Mouse (Mus musculus) midbrain, embryonic 15.5 days (tissue): ENCODE results near the gene Ptpn14. TPM values are rescaled to one million over a fixed set of nuclear protein-coding genes. Genes with fewer than 3 reads are reported as not detected.

Experiments
- ATAC-seq: fragments of 200-750 bp; cut with Nextera tagmentation; replicated peaks from 2 replicates; pipeline ENCODE4 v1.8.0; 2017; ENCODE audit warnings: moderate TSS enrichment
- H3K27ac ChIP-seq: fragments of 300-500 bp; sonication (generic); 2 replicates; pipeline ENCODE4 v1.5.1; 2015; ENCODE audit warnings: mild to moderate bottlenecking, inconsistent platforms
- H3K27me3 ChIP-seq: fragments of 300-500 bp; sonication (generic); replicated peaks from 2 replicates; pipeline ENCODE4 v1.6.1; 2015; ENCODE audit warnings: inconsistent platforms
- H3K36me3 ChIP-seq: fragments of 300-500 bp; sonication (generic); replicated peaks from 2 replicates; pipeline ENCODE4 v1.6.1; 2015; ENCODE audit warnings: inconsistent platforms
- H3K4me1 ChIP-seq: fragments of 300-500 bp; sonication (generic); 2 replicates; pipeline ENCODE4 v1.6.1; 2015; ENCODE audit warnings: inconsistent platforms
- H3K4me2 ChIP-seq: fragments of 300-500 bp; sonication (generic); 2 replicates; pipeline ENCODE4 v1.6.1; 2015; ENCODE audit warnings: inconsistent platforms, mild to moderate bottlenecking, moderate library complexity
- H3K4me3 ChIP-seq: fragments of 300-500 bp; sonication (generic); 2 replicates; pipeline ENCODE4 v1.5.1; 2015; ENCODE audit warnings: mild to moderate bottlenecking, inconsistent platforms
- H3K9ac ChIP-seq: fragments of 300-500 bp; sonication (generic); 2 replicates; pipeline ENCODE4 v1.6.1; 2015; ENCODE audit warnings: mild to moderate bottlenecking, inconsistent platforms
- H3K9me3 ChIP-seq: fragments of 300-500 bp; sonication (generic); 2 replicates; pipeline ENCODE4 v1.6.1; 2016; ENCODE audit warnings: inconsistent platforms
- WGBS: fragments of 180-500 bp; shearing (Covaris S2); methylation state at CpG from one replicate; pipeline ENCODE4 v1.1.7; 2015; ENCODE audit warnings: mixed read lengths; 5-methylcytosine and 5-hydroxymethylcytosine counted together
- polyA plus RNA-seq: library from polyadenylated mRNA; unstranded; fragments of >200 nt; fragmentation: Nextera tagmentation; extraction: Ambion mirVana; gene quantifications from 2 replicates; pipeline ENCODE4 v1.2.1, GENCODE M21; 2015

Ptpn14 gene
- polyA plus RNA-seq, 1 experiment from 2014 or later = 2.1 TPM

GRCm38 (mm10) chr1:189727346-189727883, 653 bp upstream of the Ptpn14 start:
- H3K4me1 ChIP-seq = peaks cover 21% of the 10 kb centered on the region
- WGBS = 1% methylated on average over 22 of the region's 22 CpGs
- no peaks in the 10 kb centered on the region for H3K9me3 ChIP-seq
- H3K4me3 ChIP-seq = peak overlapping the region; percentile 48
- 0 out of 2 replicates have a peak overlapping the region, but pooled peaks have one; percentile 10 for H3K27ac ChIP-seq
- H3K4me2 ChIP-seq = peak overlapping the region; percentile 99
- no peaks in the 10 kb centered on the region for H3K36me3 ChIP-seq
- peak overlapping the region; percentile 44; the same call in 1 of the 2 replicates for H3K9ac ChIP-seq
- peaks cover 42% of the 10 kb centered on the region for H3K27me3 ChIP-seq
- peak; percentile 65 for ATAC-seq

DNA sequence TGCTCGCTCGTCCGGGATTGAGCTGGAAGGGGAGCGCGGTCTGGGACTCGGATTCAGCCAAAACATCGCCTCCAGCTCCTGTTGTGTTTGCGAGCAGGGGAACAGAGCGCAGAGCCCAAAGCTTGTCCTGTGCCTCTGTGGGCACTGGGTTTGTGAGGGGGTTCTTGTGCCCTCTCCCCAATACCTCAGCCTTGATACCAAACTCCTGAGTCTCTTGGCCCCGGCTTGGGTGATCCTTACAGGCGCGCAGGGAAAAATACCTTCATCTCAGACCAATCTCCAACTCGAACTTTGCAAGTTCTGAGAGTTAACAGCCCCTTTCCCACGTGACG, 682 bp downstream of the Ptpn14 start:
- Histone ChIP-seq H3K27ac (no peak overlapping the region), H3K4me3 (peak overlapping the region; percentile 48), H3K9me3 (no peaks in the 10 kb centered on the region), H3K27me3 (peaks cover 42% of the 10 kb centered on the region), H3K4me2 (peak overlapping the region; percentile 99), H3K9ac (peak overlapping the region; percentile 44), H3K4me1 (peaks cover 21% of the 10 kb centered on the region), H3K36me3 (no peaks in the 10 kb centered on the region)
- no peak for ATAC-seq
- whole genome bisulfite sequencing = under 1% methylated on average over 15 of the region's 15 CpGs

- peak overlapping the region; percentile 48 for H3K4me3 ChIP-seq
- 9% methylated on average over 17 of the region's 17 CpGs for WGBS
- H3K9me3 ChIP-seq = no peaks in the 10 kb centered on the region
- no peak for ATAC-seq
- H3K27me3 ChIP-seq = peaks cover 42% of the 10 kb centered on the region
- H3K27ac ChIP-seq = no peak overlapping the region
- no peaks in the 10 kb centered on the region for H3K36me3 ChIP-seq
- no peak overlapping the region for H3K9ac ChIP-seq
- peak overlapping the region; percentile 99 for H3K4me2 ChIP-seq
- peaks cover 21% of the 10 kb centered on the region for H3K4me1 ChIP-seq
Observed at GRCm38 (mm10) chr1:189729141-189729815, 1.2 kb downstream of the Ptpn14 start.

- Histone ChIP-seq H3K9ac (no peak overlapping the region), H3K27ac (no peak overlapping the region), H3K4me3 (no peak overlapping the region), H3K9me3 (no peaks in the 10 kb centered on the region), H3K4me1 (peaks cover 21% of the 10 kb centered on the region), H3K27me3 (peaks cover 38% of the 10 kb centered on the region), H3K4me2 (no peak overlapping the region), H3K36me3 (no peaks in the 10 kb centered on the region)
- no peak for ATAC-seq
- 74% methylated on average over 10 of the region's 10 CpGs for WGBS
Observed at GRCm38 (mm10) chr1:189731697-189732096, 3.6 kb downstream of the Ptpn14 start.

DNA sequence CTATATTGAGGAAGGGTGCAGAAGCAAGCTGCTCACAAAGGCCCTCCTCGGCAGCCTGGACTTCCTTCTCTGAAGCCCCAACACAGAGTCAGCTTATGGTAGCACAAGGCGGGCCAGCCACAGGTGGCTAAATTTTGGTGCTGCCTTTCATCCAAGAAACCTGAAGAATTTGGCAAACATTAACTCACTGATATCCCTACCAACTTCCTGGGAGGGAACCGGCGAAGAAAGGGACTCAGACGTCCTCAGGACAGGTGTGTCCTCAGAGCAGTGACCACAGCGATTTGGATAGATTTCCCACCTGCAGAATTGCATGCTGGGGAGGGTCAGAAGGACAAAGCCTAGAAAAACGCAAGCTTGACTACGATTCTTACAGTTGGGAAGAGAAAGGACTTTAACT, 4.1 kb downstream of the Ptpn14 start:
- 79% methylated on average over 8 of the region's 8 CpGs for WGBS
- no peak for ATAC-seq

GRCm38 (mm10) chr1:189740075-189740474, 12.0 kb downstream of the Ptpn14 start:
- H3K9me3 ChIP-seq = no peaks in the 10 kb centered on the region
- H3K27ac ChIP-seq = no peak overlapping the region
- H3K36me3 ChIP-seq = no peaks in the 10 kb centered on the region
- H3K27me3 ChIP-seq = no peaks in the 10 kb centered on the region
- H3K9ac ChIP-seq = no peak overlapping the region
- WGBS = 95% methylated on average over 7 of the region's 7 CpGs
- H3K4me1 ChIP-seq = no peaks in the 10 kb centered on the region
- no peak overlapping the region for H3K4me3 ChIP-seq
- H3K4me2 ChIP-seq = no peak overlapping the region
- no peak for ATAC-seq

More for the DNA sequence above, 4.1 kb downstream of the Ptpn14 start:
- Histone ChIP-seq H3K36me3 (no peaks in the 10 kb centered on the region), H3K4me3 (no peak overlapping the region), H3K27ac (no peak overlapping the region), H3K9me3 (no peaks in the 10 kb centered on the region), H3K9ac (no peak overlapping the region), H3K4me1 (peaks cover 18% of the 10 kb centered on the region), H3K27me3 (peaks cover 35% of the 10 kb centered on the region), H3K4me2 (no peak overlapping the region)

DNA sequence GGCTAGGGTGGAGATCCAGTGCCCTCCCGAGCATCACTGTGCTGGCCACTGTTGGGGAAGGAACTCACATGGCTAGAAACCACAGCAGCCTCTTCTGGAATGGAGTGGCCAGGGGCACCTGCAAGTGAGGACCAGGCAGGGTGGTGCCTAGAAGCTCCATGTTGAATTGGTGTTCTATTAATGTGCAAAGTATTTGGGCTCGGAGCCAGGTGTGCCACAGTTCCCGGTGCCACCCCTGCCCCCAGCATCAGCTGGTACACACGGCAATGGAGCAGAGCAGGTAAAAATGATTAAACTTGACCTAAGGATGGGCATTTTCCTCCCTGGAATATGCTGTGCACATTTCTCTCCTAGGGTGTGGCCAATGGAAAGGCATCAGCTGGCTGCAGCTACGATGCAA, 14.0 kb downstream of the Ptpn14 start:
- no peaks in the 10 kb centered on the region for H3K9me3 ChIP-seq
- no peak overlapping the region for H3K9ac ChIP-seq
- 92% methylated on average over 5 of the region's 5 CpGs for WGBS
- ATAC-seq = no peak
- no peak overlapping the region for H3K4me2 ChIP-seq
- no peak overlapping the region for H3K4me3 ChIP-seq
- H3K27me3 ChIP-seq = no peaks in the 10 kb centered on the region
- no peaks in the 10 kb centered on the region for H3K36me3 ChIP-seq
- H3K27ac ChIP-seq = no peak overlapping the region
- no peaks in the 10 kb centered on the region for H3K4me1 ChIP-seq

GRCm38 (mm10) chr1:189743136-189743535, 15.1 kb downstream of the Ptpn14 start:
- H3K4me1 ChIP-seq = no peaks in the 10 kb centered on the region
- no peak overlapping the region for H3K4me2 ChIP-seq
- H3K27ac ChIP-seq = no peak overlapping the region
- H3K27me3 ChIP-seq = no peaks in the 10 kb centered on the region
- no peaks in the 10 kb centered on the region for H3K36me3 ChIP-seq
- H3K9me3 ChIP-seq = no peaks in the 10 kb centered on the region
- no peak overlapping the region for H3K9ac ChIP-seq
- no peak for ATAC-seq
- 92% methylated on average over 5 of the region's 5 CpGs for WGBS
- no peak overlapping the region for H3K4me3 ChIP-seq

DNA sequence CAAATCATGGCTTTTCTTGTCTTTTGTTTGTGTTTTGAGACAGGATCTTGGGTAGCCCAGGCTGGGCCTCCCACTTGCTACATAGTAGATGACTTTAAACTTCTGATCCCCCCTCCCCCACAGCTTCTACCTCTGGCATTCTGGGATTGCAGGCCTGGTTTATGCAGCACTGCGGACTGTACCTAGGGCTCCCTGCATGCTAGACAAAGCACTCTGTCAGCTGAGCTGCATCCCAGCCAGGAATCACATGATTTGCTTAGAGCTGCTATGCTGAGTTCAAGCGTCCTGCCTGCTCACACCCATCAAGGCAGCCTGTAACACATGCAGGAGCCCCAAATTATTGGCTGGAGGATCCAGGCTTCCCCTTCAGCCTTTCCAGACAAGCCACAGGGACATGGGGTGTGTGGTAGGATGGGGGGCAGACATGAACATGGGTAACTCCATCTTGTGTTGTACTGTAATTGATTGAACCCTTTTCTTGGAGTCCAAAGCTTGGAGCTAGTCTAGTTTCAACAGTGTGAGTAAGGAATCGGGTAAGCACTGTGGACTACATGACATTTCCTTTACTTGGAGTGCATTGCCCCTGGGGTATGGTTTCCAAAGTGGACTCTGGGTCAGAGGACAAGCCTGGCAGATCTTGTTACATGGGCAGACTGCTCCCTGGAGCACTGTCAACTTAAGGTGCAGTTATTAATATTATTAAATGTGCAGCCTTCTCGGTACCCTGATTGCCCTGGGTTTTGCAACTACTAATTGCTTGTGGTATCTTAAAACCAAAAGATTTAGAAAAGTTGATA, 17.0 kb downstream of the Ptpn14 start:
- Histone ChIP-seq H3K9ac (no peak overlapping the region), H3K36me3 (no peaks in the 10 kb centered on the region), H3K4me3 (no peak overlapping the region), H3K27ac (no peak overlapping the region), H3K4me2 (no peak overlapping the region), H3K4me1 (no peaks in the 10 kb centered on the region), H3K27me3 (no peaks in the 10 kb centered on the region), H3K9me3 (no peaks in the 10 kb centered on the region)
- WGBS = 74% methylated on average over 4 of the region's 4 CpGs
- ATAC-seq = no peak

DNA sequence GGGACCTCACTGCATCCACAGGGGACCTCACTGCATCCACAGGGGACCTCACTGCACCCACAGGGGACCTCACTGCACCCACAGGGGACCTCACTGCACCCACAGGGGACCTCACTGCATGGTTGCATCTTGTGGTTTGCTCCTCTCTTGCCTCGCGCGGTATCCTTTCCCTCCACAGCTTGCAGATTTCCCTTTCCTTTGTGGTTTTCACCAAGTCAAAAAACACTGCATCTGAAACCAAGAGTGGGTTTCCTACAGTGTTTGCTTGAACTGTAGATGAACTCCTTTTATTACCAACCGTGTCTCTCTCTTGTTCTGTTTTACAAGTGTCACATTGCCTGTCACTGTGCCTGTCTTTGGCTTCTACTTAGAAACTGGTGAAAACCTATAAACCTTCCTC, 18.5 kb downstream of the Ptpn14 start:
- Histone ChIP-seq H3K4me1 (no peaks in the 10 kb centered on the region), H3K27me3 (no peaks in the 10 kb centered on the region), H3K4me2 (no peak overlapping the region), H3K36me3 (no peaks in the 10 kb centered on the region), H3K4me3 (no peak overlapping the region), H3K9ac (no peak overlapping the region), H3K9me3 (no peaks in the 10 kb centered on the region), H3K27ac (no peak overlapping the region)
- no peak for ATAC-seq
- WGBS = 93% methylated on average over 4 of the region's 4 CpGs

DNA sequence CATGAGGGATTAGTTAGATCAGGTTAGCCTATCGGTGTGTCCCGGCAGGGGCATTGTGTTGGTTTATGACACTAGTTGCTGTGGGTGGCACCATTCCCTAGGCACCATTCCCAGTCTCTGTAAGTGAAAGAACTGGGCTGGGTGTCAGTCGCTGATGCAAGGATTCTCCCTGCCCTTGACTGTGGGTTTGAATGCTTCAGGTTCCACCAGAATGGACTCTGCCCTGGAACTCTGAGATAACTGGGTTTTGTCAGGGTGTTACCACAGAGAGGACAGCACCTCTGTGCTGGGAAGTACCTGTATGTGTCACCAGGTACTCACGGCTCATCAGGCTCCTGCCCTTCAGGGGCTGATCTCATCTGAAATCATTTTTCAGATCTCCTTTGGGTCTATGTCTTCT, 21.7 kb downstream of the Ptpn14 start:
- no peaks in the 10 kb centered on the region for H3K27me3 ChIP-seq
- H3K27ac ChIP-seq = no peak overlapping the region
- H3K9ac ChIP-seq = no peak overlapping the region
- WGBS = 93% methylated on average over 4 of the region's 4 CpGs
- no peaks in the 10 kb centered on the region for H3K9me3 ChIP-seq
- H3K36me3 ChIP-seq = no peaks in the 10 kb centered on the region
- no peak overlapping the region for H3K4me3 ChIP-seq
- no peaks in the 10 kb centered on the region for H3K4me1 ChIP-seq
- ATAC-seq = no peak
- no peak overlapping the region for H3K4me2 ChIP-seq

GRCm38 (mm10) chr1:189750233-189750632, 22.2 kb downstream of the Ptpn14 start:
- Histone ChIP-seq H3K4me2 (no peak overlapping the region), H3K4me3 (no peak overlapping the region), H3K4me1 (0 out of 2 replicates have a peak, but pooled peaks cover 3% of the 10 kb centered on the region), H3K9me3 (no peaks in the 10 kb centered on the region), H3K36me3 (no peaks in the 10 kb centered on the region), H3K27me3 (no peaks in the 10 kb centered on the region), H3K27ac (no peak overlapping the region), H3K9ac (no peak overlapping the region)
- no peak for ATAC-seq
- 82% methylated on average over 5 of the region's 5 CpGs for WGBS
